Mouse (Mus musculus) left cerebral cortex, adult 8-10 months (tissue): ENCODE results near the gene P2ry4. TPM values are rescaled to one million over a fixed set of nuclear protein-coding genes. Genes with fewer than 3 reads are reported as not detected.

Experiments used
- DNase-seq, 2 experiments: peaks; one replicate each; pipeline ENCODE4 v3.0.0; 2022; ENCODE audit warnings: low spot score in 2 of 2
- total RNA-seq, 4 experiments: library from RNA; stranded (reverse); gene quantifications; 2 replicates each; pipeline ENCODE4 v1.2.4; 2022

Gene P2ry4
- total RNA-seq, result not detected

- no peak for DNase-seq
These were observed at the start of gene P2ry4 for GRCm38 (mm10) chrX:100594791-100595190. Gene P2ry4, minus strand, starts transcription at chrX:100594869.

- DNase-seq, result no peak
These were observed 43.8 kb upstream of the P2ry4 start for GRCm38 (mm10) chrX:100638477-100638876.

GRCm38 (mm10) chrX:100629076-100629475, 34.4 kb upstream of the P2ry4 start:
- no peak for DNase-seq

GRCm38 (mm10) chrX:100625802-100626793, 31.4 kb upstream of the P2ry4 start, which contains the start of gene Pdzd11:
Gene Pdzd11, minus strand, starts transcription at chrX:100626568.
- DNase-seq, result peak; percentile 51 to 89

- DNase-seq, result no peak
These were observed 30.8 kb upstream of the P2ry4 start, which contains the start of gene Kif4 for GRCm38 (mm10) chrX:100625546-100625801. Gene Kif4, plus strand, starts transcription at chrX:100625737.

- DNase-seq, result no peak
These were observed 30.5 kb upstream of the P2ry4 start for GRCm38 (mm10) chrX:100625146-100625545.

- DNase-seq, result no peak
These were observed 29.6 kb upstream of the P2ry4 start for GRCm38 (mm10) chrX:100624242-100624641.

GRCm38 (mm10) chrX:100621366-100621765, 26.7 kb upstream of the P2ry4 start:
- no peak for DNase-seq

- DNase-seq, result no peak
These were observed 23.8 kb upstream of the P2ry4 start for GRCm38 (mm10) chrX:100618488-100618887.

- no peak for DNase-seq
These were observed 10.6 kb upstream of the P2ry4 start, which contains the start of gene Arr3 for GRCm38 (mm10) chrX:100605314-100605713. Gene Arr3, plus strand, starts transcription at chrX:100605497.

- peak in 1 of 2 experiments; percentile 57 for DNase-seq
These were observed 5.1 kb upstream of the P2ry4 start for GRCm38 (mm10) chrX:100599755-100600154.

GRCm38 (mm10) chrX:100597439-100597838, 2.8 kb upstream of the P2ry4 start:
- peak; percentile 7 to 31 for DNase-seq

- DNase-seq, result no peak
These were observed 22.7 kb downstream of the P2ry4 start, which contains the start of gene Awat1 for GRCm38 (mm10) chrX:100571951-100572350. Gene Awat1, plus strand, starts transcription at chrX:100572251.

GRCm38 (mm10) chrX:100565696-100566095, 29.0 kb downstream of the P2ry4 start:
- peak in 1 of 2 experiments; percentile 14 for DNase-seq

GRCm38 (mm10) chrX:100556026-100556425, 38.6 kb downstream of the P2ry4 start:
- DNase-seq, result no peak

Other genes with a start within 250 kb of the P2ry4 start
- not detected for gene Otud6a, start 165.9 kb downstream of the P2ry4 start, total RNA-seq
- under 1 TPM in 1 of 4 experiments, not detected in 3; 0.44 TPM for gene Awat2, start 152.2 kb downstream of the P2ry4 start, total RNA-seq
- gene Igbp1, start 100.6 kb downstream of the P2ry4 start, total RNA-seq, result 10 to 100 TPM; 37.1 to 41.5 (median 39.7) TPM
- gene Dgat2l6, start 70.0 kb downstream of the P2ry4 start, total RNA-seq, result under 1 TPM; 0.13 to 0.63 (median 0.55) TPM
- not detected for gene Awat1, start 22.6 kb downstream of the P2ry4 start, total RNA-seq
- gene Arr3, start 10.6 kb upstream of the P2ry4 start, total RNA-seq, result 1 to 10 TPM; 1.6 to 2.0 (median 1.6) TPM
- 1 to 10 TPM in 1 of 4 experiments, under 1 TPM in 3; 0.59 to 1.3 (median 0.82) TPM for gene Kif4, start 30.9 kb upstream of the P2ry4 start, total RNA-seq
- 10 to 100 TPM; 40.9 to 45.0 (median 42.3) TPM for gene Pdzd11, start 31.7 kb upstream of the P2ry4 start, total RNA-seq
- gene Gdpd2, start 135.0 kb upstream of the P2ry4 start, total RNA-seq, result 10 to 100 TPM in 1 of 4 experiments, 1 to 10 TPM in 3; 5.5 to 10.9 (median 6.8) TPM
- 100 to 1,000 TPM; 121 to 133 (median 126) TPM for gene Dlg3, start 172.9 kb upstream of the P2ry4 start, total RNA-seq